Mouse (Mus musculus): Measurements from ENCODE around the gene Tmem167.
"Not testable (repeated sequence)": the region's sequence is repeated elsewhere in the genome, so short reads cannot be mapped to it uniquely, and the experiment has no call there.

The Tmem167 gene

DNA sequence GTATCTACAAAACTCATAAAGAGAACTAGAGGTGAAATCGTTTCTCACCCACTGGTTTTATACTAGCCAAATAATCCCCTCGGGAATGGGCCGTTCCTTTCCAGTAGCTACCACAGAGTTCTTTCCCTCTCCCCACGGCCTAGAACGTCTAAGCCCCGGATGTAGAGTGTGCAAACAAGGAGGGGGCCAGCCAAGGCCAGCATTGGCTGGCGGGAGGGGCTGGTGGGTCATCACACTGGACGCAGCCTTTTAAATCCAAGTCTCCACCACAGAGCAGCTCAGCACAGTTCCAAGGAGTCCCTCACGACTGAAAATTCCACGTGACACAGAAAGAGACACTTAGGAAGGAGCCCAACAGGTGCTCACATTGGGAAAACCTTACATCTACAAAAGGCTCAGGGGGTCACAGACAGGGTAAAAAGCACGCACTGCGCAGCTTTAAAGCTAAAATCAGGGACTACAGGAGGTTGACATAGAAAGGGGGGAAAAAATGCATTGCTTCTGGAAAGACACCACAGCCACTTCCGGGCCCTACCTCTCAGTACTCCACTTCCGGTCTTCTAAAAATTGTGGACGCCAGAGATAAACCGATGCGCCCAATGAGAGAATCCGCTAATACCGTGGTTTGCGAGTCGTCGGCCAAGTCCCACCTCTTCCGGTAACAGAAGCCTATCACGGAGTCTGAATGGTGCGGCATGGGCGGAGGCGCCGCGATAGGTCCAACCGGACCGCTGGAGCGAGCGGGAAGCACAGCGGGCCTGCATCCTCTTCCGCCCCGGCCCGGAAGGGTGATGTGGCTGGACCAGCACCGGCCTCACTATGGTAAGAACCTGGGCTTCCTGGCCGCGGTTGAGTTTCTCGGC is at the start of gene Tmem167, which contains the start of gene Xrcc4:
Gene Tmem167 (plus strand): TSS at position 162 of the 863 bp plus-strand sequence.
Gene Xrcc4 (minus strand): TSS at position 647 of the 863 bp plus-strand sequence.
- peak; percentile 99 for DNase-seq (ENCODE audit: low spot score in 2 of 2)

DNA sequence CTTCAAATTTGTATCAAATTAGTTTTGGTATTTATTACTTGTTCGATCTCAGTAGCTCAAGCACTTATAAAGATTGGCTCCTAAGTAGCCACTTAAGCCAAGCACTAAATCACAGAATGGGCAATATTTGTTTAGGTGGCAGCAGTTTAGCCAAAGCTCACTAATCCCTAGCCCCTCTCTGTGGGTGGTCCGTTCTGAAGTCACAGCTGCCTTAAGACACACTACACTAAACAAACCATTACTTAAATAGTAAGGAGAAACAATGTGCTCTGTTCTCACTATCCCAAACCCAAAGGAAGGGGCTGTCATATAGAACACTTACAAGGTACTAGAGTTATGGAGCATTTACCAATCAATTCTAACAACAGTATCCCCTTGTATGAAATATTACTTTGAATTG is 49.3 kb upstream of the Tmem167 start:
- no peak for DNase-seq (ENCODE audit: low spot score in 2 of 2)

DNA sequence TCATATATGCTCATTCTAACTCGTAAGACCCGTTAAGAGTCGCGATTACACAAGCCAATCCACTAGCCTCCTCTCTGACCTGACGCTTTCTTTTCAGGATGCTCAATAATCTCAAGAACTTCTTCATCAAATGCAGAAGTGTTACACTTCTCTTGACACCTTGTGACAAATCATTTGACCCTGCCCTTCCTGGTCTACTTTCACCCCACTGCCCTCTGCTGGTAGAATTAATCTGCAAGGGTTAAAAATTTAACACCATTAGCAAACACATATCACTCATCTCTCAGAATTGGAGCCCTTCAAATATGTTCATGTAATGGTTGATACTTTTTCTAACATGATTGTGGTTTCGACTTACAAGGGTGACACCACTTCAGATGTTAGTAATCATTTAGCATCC is 37.2 kb upstream of the Tmem167 start:
- DNase-seq (ENCODE audit: low spot score in 2 of 2) = no peak

DNA sequence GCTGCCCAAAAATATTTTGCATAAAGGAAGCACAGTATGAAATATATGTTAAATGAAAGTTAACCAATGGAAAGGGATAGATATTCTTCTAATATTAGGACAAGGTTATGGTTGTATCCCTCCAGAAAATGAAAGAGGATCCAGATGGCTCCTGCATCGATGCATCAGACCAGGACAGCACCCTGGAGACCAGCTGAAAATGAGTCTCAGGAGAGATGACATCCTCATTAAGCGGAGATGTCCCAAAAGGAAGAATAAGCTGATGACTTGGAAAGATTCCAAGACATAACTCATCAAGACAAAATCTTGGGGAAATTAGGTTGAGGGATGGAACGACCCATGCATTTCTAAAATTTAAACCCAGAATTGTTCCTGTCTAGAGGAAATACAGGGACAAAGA is 36.5 kb upstream of the Tmem167 start:
- DNase-seq (ENCODE audit: low spot score in 2 of 2) = no peak

DNA sequence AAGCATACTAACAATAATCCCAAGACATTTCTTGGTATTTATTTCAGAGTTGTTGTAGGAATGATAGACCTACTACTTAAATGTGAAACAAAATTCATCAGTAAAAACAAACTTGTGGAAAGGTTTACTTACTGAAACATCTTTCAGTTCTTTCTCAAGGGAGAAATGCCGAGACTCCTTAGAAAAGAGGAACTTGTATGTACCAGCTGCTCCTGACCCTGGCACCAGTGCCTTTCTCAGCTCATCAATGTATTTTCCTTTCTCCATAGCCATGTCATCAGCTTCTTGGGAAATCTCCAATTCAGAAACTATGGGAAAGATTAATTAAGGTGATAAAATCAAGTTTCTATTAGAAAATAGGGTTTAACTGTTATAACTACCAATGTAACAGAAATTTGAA is 27.0 kb upstream of the Tmem167 start:
- no peak for DNase-seq (ENCODE audit: low spot score in 2 of 2)

DNA sequence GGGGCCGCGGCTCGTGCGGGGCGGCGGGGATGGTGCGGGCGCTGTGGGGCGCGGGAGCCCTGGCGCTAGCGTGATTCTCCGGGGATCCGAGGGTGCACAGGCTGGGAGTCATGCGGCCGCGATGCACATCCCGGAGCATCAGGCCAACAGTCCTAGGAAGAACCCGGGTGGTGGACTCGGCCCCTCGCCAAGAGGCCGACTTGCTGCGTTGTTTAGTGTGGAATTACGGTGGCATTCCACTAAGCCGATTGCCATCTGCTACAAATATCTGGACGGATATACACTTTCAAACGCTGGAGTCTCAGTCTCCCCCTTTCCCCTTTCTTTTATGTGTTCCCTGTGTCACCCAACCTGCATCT is 881 bp downstream of the Tmem167 start:
- no peak for DNase-seq (ENCODE audit: low spot score in 2 of 2)

DNA sequence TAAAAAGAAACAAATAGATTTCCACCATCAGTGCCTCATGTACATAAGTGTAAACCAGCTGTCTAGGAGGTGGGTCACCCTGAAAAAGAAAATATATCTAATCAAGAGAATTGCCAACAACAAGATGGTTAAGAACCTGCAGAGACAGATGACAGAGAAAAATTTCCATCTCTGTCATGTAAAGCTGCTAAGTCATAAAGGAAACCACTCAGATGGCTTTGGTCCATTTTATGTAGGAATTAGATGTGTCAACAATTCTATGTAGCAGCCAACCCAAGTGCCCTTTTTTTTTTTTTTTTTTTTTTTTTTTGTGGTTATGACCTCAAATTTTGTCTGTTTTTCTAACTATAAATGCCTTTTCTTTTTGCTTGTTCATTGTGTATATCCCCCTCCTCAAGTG is 12.6 kb downstream of the Tmem167 start:
- no peak for DNase-seq (ENCODE audit: low spot score in 2 of 2)

DNA sequence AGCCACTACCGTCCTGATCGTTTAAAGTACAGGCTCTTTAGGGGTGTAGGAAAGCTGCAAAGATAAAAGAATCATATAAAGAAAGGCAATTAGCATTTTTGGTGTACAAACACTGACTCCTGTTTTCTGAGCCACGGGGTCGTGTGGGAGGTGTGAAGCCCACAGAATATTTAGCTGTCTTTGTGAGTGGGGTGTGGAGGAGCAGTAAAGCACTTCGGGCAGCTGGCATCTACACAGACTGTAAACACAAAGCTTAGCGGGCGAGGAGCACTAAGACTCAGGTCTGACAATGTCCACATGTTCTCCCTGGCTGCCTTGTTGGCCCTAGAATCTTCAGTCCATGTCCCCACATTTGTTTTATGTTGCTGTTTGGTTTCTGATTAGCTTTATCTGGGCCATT is 17.2 kb downstream of the Tmem167 start:
- no peak for DNase-seq (ENCODE audit: low spot score in 2 of 2)

DNA sequence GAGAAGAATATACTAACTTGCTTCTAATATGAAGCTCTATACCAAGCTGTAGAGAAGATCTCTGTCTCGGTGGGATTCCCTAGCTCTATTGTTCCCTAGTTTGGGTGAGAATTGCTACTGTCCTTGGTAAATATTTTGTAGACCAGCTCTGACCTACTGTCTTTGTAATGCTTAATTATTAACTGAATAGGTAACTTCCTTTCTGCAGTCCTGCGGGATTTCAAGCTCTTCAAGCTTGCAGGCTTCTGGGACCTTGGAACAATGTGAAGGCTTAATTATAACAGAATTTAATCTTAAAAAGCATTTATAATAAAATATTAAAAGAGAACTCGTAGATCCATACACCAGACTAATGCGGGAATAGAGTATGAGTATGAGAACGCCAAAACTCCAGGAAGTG is 19.8 kb downstream of the Tmem167 start:
- DNase-seq (ENCODE audit: low spot score in 2 of 2) = not testable (repeated sequence)

DNA sequence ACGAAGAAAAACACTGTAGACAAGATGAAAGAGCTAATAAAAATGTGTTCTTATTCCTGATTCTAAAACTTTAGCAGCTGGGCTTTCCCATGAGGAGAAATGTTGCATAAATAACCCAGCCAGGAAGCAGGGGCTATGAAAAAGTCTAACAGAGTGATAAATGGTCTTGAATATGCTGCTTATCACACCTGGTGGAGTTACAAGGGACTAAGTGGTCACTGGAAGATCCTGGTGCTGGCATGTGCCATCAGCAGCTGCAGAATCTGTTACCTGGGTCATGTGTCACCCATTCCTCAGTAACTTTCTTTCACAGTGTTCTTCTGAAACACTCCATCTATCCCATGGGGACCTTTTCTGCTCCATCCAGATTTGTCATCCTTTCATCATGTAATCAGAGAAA is 22.8 kb downstream of the Tmem167 start:
- no peak for DNase-seq (ENCODE audit: low spot score in 2 of 2)

DNA sequence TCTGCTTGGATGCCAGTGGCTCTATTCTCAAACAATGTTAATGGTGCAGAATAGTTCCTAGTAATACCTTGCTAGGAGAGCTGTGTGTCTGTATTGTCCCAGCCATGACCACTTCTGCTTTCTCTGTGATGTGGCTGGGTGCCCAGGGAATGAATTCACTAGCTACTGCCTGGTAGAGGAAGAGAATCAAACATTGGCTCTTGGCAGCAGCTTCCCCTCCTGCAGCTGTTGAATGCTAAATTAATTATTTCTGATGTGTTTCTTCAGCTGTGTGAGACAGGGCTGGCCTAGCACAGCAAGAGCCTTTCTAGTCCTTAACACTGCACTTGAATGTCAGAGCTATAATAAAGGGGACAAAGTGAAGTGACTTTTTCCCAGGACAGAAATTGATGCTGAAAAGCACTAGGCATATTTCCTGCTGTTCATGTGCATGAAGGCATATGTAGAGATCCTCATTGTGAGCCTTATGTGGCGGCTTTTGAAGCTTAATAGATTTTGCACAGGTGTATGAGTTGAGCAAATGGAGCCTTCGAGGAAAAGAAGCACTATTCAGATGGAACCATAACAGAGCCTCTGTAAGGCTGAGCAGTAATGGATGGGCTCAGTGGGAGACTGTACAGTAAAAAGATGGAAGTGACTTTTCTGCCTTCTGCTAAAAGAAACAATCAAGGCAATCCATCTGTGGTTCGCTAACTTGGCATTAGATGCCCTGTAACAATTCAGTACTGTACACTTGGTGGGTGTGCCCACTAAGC is 47.4 kb downstream of the Tmem167 start:
- DNase-seq (ENCODE audit: low spot score in 2 of 2) = peak; percentile 1 to 2

DNA sequence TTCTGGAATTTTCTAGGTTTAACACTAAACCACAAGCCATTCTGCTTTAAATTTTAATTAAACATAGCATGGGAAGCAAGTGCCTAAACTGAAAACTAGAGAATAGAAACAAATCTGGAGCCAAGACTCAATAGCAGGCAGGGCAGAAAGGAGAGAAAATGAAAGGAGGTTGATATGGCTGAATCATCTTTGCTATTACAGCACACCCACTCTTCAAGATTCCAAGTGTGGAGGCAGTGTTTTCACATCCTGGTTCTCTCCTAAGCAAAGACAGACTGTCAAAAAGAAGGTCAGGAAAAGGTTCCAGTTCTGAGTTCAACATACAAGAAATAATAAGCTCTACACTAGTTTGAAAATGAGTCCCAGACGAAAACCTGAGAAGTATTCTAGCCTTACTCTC is 52.8 kb downstream of the Tmem167 start:
- no peak for DNase-seq (ENCODE audit: low spot score in 2 of 2)

DNA sequence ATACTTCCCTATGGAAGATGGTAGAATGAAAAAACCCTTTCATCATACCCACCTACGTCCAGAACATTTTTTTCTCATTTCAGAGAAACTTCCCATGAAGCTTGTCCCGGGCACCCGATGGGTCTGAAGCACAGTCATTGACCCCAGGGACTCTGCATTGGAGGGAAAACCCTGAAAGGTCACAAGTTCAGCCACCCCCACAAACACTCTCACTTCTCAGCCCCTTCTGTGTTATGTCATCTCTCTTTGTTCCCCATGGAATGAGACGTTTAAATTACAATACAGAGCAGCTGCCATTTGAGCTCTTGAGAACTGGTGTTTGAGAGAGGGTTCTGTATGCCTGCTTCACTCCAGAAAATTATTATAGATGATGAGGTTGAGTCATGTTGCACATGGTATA is 54.3 kb downstream of the Tmem167 start:
- no peak for DNase-seq (ENCODE audit: low spot score in 2 of 2)

DNA sequence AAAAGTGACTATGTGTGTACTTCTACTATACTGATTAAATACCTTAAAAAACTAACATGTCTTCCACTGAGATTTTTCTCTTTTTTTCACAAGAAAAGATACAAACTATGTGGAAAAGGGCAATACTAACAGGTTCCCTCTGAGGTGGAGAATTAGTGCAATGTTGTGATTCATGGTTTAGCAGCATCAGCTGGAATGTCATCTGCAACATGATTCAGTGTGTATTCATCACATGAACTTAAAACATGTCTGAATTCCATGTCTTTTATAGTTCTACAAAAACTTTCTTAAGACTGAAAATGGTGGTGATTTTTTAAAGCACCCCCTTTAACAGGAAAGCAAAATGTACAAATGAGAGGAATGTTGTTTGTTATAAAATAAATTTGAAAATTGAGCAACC is 63.0 kb downstream of the Tmem167 start:
- DNase-seq (ENCODE audit: low spot score in 2 of 2) = no peak

DNA sequence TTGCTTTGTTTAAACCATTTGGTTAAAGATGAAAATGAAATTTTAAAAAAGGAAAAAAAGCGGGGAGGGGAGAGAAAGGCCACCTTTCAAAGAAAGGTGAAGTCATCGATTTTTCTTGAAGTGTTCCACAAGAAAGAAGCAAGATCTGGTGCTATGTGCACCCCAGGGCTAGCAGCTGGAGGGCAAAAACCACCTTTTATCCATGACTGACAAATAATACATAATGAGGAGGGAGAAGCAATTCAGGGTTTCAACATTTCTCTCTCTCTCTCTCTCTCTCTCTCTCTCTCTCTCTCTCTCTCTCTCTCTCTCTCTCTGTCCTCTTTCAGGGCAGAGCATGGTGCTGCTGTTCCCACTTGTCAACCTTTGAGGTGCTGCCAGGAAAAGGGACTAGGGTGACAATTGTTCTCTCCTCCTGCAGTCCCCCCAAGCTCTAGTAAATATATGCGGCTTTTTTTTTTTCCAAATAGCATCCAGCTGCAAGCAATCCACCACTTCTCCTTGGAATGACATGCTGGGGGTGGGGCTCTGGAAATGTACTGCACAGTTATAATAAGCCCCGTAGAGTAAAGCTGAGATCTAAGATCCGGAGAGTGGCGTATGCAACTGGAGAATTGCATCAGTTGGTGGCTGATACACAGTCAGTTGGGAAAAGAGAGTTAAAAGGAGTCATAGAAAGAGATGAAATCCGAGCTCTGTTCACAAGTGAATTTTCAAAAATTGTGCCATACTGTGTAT is 63.8 kb downstream of the Tmem167 start:
- no peak for DNase-seq (ENCODE audit: low spot score in 2 of 2)

DNA sequence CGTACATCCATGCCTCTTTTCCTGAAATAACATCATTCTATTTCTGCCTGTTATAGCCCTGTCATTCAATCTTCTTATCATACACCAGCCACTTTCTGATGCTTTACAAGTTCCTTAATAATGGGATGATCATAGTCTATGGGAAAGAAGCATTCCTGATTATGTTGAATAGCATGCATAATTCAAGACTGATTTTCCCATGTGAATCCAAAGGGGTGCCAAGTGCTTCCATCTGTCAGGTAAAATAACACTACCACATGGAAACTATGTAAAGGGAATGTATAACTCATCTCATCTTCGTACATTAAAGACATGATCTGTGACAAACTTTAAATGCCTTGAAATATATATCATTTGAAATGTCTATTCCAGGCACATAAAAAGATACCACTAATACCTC is 75.2 kb downstream of the Tmem167 start:
- DNase-seq (ENCODE audit: low spot score in 2 of 2) = no peak

DNA sequence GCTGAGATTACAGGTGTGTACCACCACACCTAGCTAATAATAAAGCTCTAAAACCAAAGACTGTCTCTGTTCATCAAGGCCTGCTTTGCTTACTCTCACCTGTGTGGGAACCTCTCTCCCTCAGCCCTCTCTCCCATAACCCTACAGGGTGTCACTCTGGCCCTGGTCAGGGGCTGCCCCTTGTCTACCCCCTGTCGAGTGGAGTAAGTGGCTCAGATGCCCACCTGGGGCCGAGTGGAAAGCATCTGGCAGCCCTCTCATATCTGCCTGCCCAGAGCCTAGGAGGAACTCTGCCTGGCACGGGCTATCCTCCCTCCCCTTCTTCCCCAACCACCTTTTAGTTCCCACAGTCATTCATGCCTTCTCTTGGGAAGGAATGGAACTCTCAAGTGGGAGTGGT is 78.1 kb downstream of the Tmem167 start:
- DNase-seq (ENCODE audit: low spot score in 2 of 2) = no peak

DNA sequence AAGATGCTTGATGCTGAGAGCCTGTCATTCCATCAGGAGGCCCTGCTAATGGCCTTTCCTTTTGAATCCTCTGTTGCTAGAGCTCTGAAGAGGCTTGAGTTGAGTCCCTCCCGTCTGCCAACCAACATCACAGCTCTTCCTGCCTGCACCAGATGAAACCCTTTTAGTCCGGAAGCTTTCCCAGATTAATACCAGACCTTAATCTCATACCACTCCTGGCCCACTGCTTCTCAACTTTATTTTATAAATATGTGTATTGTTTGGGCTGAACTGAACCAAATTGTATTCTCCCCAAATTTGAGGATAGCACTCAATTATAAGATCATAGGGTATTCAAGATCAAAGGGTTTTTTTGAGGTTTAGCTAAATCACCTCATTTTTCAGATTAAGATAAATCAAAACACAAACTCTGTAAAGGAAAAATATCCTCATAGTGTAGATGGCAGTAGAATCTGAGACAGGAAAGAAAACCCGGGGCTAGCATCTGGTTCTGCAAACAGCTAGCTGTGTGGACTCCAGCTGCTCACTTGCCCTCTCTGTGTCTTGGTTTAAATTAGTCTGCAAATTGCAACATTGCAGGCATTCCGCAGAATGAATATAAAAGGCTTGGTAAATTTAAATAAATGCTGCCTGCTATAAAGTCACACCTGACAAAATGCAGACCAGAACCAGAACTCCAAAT is 81.3 kb downstream of the Tmem167 start:
- no peak for DNase-seq (ENCODE audit: low spot score in 2 of 2)

DNA sequence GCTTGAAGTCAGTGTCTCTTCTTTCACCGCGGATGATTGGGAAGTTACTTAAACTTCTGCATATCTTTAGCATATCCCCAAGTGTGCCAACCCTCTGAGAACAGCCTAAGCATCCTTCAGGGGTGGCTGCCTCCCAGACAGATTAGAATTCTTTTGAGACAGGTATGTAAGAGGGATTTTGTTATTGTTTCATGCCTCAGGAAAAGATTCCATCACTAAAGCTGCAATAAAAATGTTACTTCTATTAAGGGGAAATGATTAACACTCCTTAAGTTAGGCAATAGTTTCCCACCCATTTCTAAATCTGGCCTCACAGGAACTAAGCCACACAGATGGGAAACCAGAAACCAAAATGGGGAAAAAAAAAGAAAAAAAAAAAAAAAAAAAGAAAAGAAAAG is 81.9 kb downstream of the Tmem167 start:
- DNase-seq (ENCODE audit: low spot score in 2 of 2) = no peak

DNA sequence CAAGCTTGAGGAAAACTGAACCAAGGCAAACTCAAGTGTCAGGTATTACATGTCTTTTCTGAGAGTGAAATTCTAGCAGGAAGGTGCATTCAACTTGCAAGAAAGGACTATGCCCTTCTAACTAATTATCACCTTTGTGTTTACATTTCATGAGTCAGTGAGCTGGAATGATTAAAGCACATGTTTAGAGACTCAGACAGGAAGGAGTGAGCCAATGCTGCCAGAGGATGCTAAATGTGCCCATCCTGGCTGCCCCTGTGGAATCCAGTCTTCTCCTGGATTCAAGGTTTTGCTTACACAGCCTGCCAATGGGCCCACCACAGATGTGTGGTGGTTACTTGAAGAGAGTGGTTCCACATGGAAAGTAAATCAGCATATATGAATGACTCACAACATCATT is 82.5 kb downstream of the Tmem167 start:
- no peak for DNase-seq (ENCODE audit: low spot score in 2 of 2)

DNA sequence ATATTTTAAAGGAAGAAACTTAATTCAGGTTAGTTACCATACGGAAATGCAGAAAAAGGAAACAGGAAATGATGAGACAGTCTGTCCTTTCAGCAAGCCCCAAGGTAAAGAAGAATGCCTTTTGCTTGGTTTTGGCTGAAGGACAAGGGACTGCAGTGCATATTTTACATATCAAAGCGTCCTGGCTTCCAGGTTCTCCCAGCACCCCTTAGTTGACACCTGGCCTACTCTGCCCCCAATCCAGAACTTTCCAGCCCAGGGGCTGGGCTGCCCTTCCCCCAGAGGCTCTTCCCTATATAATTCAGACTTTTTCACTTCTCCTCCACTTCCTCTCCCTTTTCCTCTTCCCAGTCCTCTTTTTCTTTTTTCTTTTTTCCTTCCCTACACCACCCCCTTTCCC is 86.7 kb downstream of the Tmem167 start:
- no peak for DNase-seq (ENCODE audit: low spot score in 2 of 2)

DNA sequence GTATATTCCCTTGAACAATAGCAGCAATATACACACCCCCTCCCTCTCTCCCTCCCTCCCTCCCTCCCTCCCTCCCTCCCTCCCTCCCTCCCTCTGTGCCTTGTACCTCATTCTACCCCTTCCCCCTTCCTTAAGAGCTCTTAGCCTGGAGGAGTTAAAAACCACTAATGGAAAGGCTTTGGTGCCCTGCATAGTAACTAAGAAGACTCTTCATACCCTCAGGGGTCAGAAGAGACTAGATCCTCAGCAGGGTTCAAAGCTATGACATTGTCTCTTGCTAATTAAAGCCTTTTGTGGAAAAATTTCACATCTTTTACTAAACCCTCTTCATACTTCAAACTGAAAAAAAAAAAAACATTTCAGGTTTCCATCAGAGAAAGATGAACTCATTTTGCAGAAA is 93.3 kb downstream of the Tmem167 start:
- no peak for DNase-seq (ENCODE audit: low spot score in 2 of 2)

All from heart, adult 9 months (tissue).